Mouse (Mus musculus) lung, adult 2 months (tissue): ENCODE measurements around the gene Rsl24d1. TPM values are rescaled to one million over a fixed set of nuclear protein-coding genes. Genes with fewer than 3 reads are reported as not detected.
"Not testable (repeated sequence)": the region's sequence is repeated elsewhere in the genome, so short reads cannot be mapped to it uniquely, and the experiment has no call there.

Experiments
- DNase-seq: peaks from one replicate; pipeline ENCODE4 v3.0.0; 2022
- H3K4me1 ChIP-seq: fragments of 200-500 bp; 2 replicates; pipeline ENCODE4 v1.6.1; 2011; ENCODE audit warnings: low read length; ENCODE audit not compliant: control insufficient read depth, insufficient read depth
- H3K4me3 ChIP-seq: fragments of 200-500 bp; replicated peaks from 2 replicates; pipeline ENCODE3; 2011; ENCODE audit warnings: low read depth, mild to moderate bottlenecking, control low read depth, low read length; ENCODE audit errors: extremely low read depth
- CTCF ChIP-seq: fragments of 200-500 bp; IDR thresholded peaks from 2 replicates; pipeline ENCODE4 v1.5.1; 2011; ENCODE audit warnings: mild to moderate bottlenecking, low read length, control low read depth; ENCODE audit not compliant: insufficient read depth
- POLR2A ChIP-seq: fragments of 200-500 bp; IDR thresholded peaks from 2 replicates; pipeline ENCODE4 v1.6.1; 2011; ENCODE audit warnings: low read depth, mild to moderate bottlenecking, control low read depth, low read length, borderline replicate concordance; ENCODE audit errors: extremely low read depth
- WGBS: fragments of 180-500 bp; shearing (Covaris S2); methylation state at CpG from one replicate; pipeline ENCODE4 v1.1.7; 2018; 5-methylcytosine and 5-hydroxymethylcytosine counted together
- polyA plus RNA-seq: library from polyadenylated mRNA; depleted of rRNA; stranded (reverse); fragments of >200 nt; gene quantifications from 2 replicates; pipeline ENCODE4 v1.2.3, GENCODE M21; 2012; rRNA removed

Rsl24d1 gene
- polyA plus RNA-seq: 9.3 and 18.8 TPM in 2 replicates

- no peaks in the 10 kb centered on the region; the same call in 1 of the 2 replicates for H3K4me1 ChIP-seq
- DNase-seq: peak; percentile 84
- peak within 1 kb of the TSS; percentile 90 for H3K4me3 ChIP-seq
- WGBS: under 1% methylated on average over 64 of the region's 64 CpGs
- no peak for TF ChIP-seq CTCF
- TF ChIP-seq POLR2A: peak; percentile 52; the same call in 1 of the 2 replicates
These were observed at the start of gene Rsl24d1 for GRCm38 (mm10) chr9:73112919-73113906. Gene Rsl24d1, plus strand, starts transcription at chr9:73113426.

GRCm38 (mm10) chr9:73063621-73064290 is 49.5 kb upstream of the Rsl24d1 start:
- 53% methylated on average over 15 of the region's 15 CpGs for WGBS
- H3K4me3 ChIP-seq: no peak overlapping the region
- peaks cover 8% of the 10 kb centered on the region for H3K4me1 ChIP-seq
- DNase-seq: no peak
- TF ChIP-seq CTCF (no peak), POLR2A (no peak)

- H3K4me3 ChIP-seq: no peak overlapping the region
- no peak for DNase-seq
These were observed 46.1 kb upstream of the Rsl24d1 start for GRCm38 (mm10) chr9:73067086-73067485.

GRCm38 (mm10) chr9:73068230-73068679 is 45.0 kb upstream of the Rsl24d1 start:
- no peak for DNase-seq
- 9% methylated on average over 6 of the region's 6 CpGs for WGBS

More at GRCm38 (mm10) chr9:73067086-73067485, 46.1 kb upstream of the Rsl24d1 start:
- peaks cover 19% of the 10 kb centered on the region for H3K4me1 ChIP-seq
- WGBS: 35% methylated on average over 10 of the region's 10 CpGs
- TF ChIP-seq POLR2A (no peak), CTCF (no peak)

GRCm38 (mm10) chr9:73068688-73069087 is 44.5 kb upstream of the Rsl24d1 start:
- 39% methylated on average over 6 of the region's 6 CpGs for WGBS
- H3K4me3 ChIP-seq: no peak overlapping the region
- no peak for TF ChIP-seq POLR2A
- no peak for TF ChIP-seq CTCF
- peaks cover 19% of the 10 kb centered on the region for H3K4me1 ChIP-seq
- DNase-seq: no peak

More at GRCm38 (mm10) chr9:73068230-73068679, 45.0 kb upstream of the Rsl24d1 start:
- Histone ChIP-seq H3K4me3 (no peak overlapping the region), H3K4me1 (peaks cover 19% of the 10 kb centered on the region)
- peak; percentile 38; the same call in 1 of the 2 replicates for TF ChIP-seq POLR2A
- no peak for TF ChIP-seq CTCF

- no peak for DNase-seq
- WGBS: 39% methylated on average over 10 of the region's 10 CpGs
- TF ChIP-seq POLR2A: no peak
- no peak for TF ChIP-seq CTCF
These were observed 42.1 kb upstream of the Rsl24d1 start for GRCm38 (mm10) chr9:73070971-73071659.

GRCm38 (mm10) chr9:73072426-73072825 is 40.8 kb upstream of the Rsl24d1 start:
- WGBS: 79% methylated on average over 8 of the region's 8 CpGs
- TF ChIP-seq POLR2A (no peak), CTCF (no peak)

More at GRCm38 (mm10) chr9:73070971-73071659, 42.1 kb upstream of the Rsl24d1 start:
- Histone ChIP-seq H3K4me3 (no peak overlapping the region), H3K4me1 (peaks cover 19% of the 10 kb centered on the region)

GRCm38 (mm10) chr9:73073169-73073568 is 40.1 kb upstream of the Rsl24d1 start:
- Histone ChIP-seq H3K4me3 (no peak overlapping the region), H3K4me1 (peaks cover 15% of the 10 kb centered on the region)
- TF ChIP-seq POLR2A (no peak), CTCF (no peak)
- DNase-seq: no peak
- 87% methylated on average over 5 of the region's 5 CpGs for WGBS

More at GRCm38 (mm10) chr9:73072426-73072825, 40.8 kb upstream of the Rsl24d1 start:
- peaks cover 17% of the 10 kb centered on the region for H3K4me1 ChIP-seq
- H3K4me3 ChIP-seq: no peak overlapping the region
- DNase-seq: no peak

- 83% methylated on average over 11 of the region's 12 CpGs for WGBS
- H3K4me1 ChIP-seq, H3K4me3 ChIP-seq, DNase-seq: not testable (repeated sequence)
These were observed 33.9 kb upstream of the Rsl24d1 start for GRCm38 (mm10) chr9:73079349-73079748.
